Mouse (Mus musculus) thymus, postnatal 14 days (tissue): ENCODE results near the gene Prr7.

Source experiments
- DNase-seq: peaks from one replicate; pipeline ENCODE4 v3.0.0; 2021

The Prr7 gene

GRCm38 (mm10) chr13:55449205-55449604 lies 14.9 kb upstream of the Prr7 start:
- peak; percentile 63 for DNase-seq

- DNase-seq: peak; percentile 82
Observed at GRCm38 (mm10) chr13:55449679-55450441, 14.2 kb upstream of the Prr7 start.

- DNase-seq: peak; percentile 14
Observed at GRCm38 (mm10) chr13:55450511-55450980, 13.5 kb upstream of the Prr7 start.

GRCm38 (mm10) chr13:55451296-55451695 lies 12.8 kb upstream of the Prr7 start:
- DNase-seq: no peak

GRCm38 (mm10) chr13:55451785-55452549 lies 12.1 kb upstream of the Prr7 start:
- DNase-seq: no peak

- DNase-seq: no peak
Observed at GRCm38 (mm10) chr13:55462965-55463364, 1.1 kb upstream of the Prr7 start.

- no peak for DNase-seq
Observed at GRCm38 (mm10) chr13:55463399-55464026, 554 bp upstream of the Prr7 start.

- no peak for DNase-seq
Observed at GRCm38 (mm10) chr13:55465184-55465583, 1.1 kb downstream of the Prr7 start.

- DNase-seq: no peak
Observed at GRCm38 (mm10) chr13:55465830-55466440, 1.9 kb downstream of the Prr7 start.

- DNase-seq: no peak
Observed at GRCm38 (mm10) chr13:55468851-55469560, 4.9 kb downstream of the Prr7 start.

GRCm38 (mm10) chr13:55470372-55470771 lies 6.3 kb downstream of the Prr7 start:
- no peak for DNase-seq

- DNase-seq: peak; percentile 87
Observed at GRCm38 (mm10) chr13:55471156-55471818, 7.2 kb downstream of the Prr7 start.

GRCm38 (mm10) chr13:55471819-55472131 lies 7.7 kb downstream of the Prr7 start:
- no peak for DNase-seq

- peak; percentile 60 for DNase-seq
Observed at GRCm38 (mm10) chr13:55472132-55473022, 8.3 kb downstream of the Prr7 start.

- DNase-seq: peak; percentile 64
Observed at GRCm38 (mm10) chr13:55473076-55473831, 9.2 kb downstream of the Prr7 start.

GRCm38 (mm10) chr13:55473961-55474360 lies 9.9 kb downstream of the Prr7 start:
- no peak for DNase-seq

GRCm38 (mm10) chr13:55474621-55475069 lies 10.6 kb downstream of the Prr7 start:
- no peak for DNase-seq

GRCm38 (mm10) chr13:55475750-55476149 lies 11.7 kb downstream of the Prr7 start:
- DNase-seq: no peak

- no peak for DNase-seq
Observed at GRCm38 (mm10) chr13:55476256-55476655, 12.2 kb downstream of the Prr7 start.

GRCm38 (mm10) chr13:55477492-55477891 lies 13.4 kb downstream of the Prr7 start:
- DNase-seq: no peak
